Mouse (Mus musculus) CH12.LX (cell line): ENCODE data around the gene Gid4. TPM values are rescaled to one million over a fixed set of nuclear protein-coding genes. Genes with fewer than 3 reads are reported as not detected.
A peak's percentile ranks its signal among the peaks of the same experiment; 100 is the strongest.

Source experiments
- DNase-seq: peaks from one replicate; pipeline ENCODE4 v3.0.0-alpha.2; 2013; ENCODE audit errors: extremely low read depth
- H3K27ac ChIP-seq: 2 replicates; pipeline ENCODE4 v1.5.1; 2012; ENCODE audit warnings: low read depth, mild to moderate bottlenecking, control low read depth, moderate library complexity; ENCODE audit not compliant: insufficient read depth
- H3K27me3 ChIP-seq: replicated peaks from 2 replicates; pipeline ENCODE3; 2012; ENCODE audit warnings: inconsistent platforms
- H3K36me3 ChIP-seq, 2 experiments: replicated peaks in 1 of 2; 2 replicates each; pipeline versions ENCODE3 to v1.6.1; 2012; ENCODE audit warnings: inconsistent platforms in 1 of 2, low read length in 1 of 2, mild to moderate bottlenecking in 1 of 2, mixed read lengths in 1 of 2, moderate library complexity in 1 of 2; ENCODE audit not compliant: control insufficient read depth in 1 of 2, insufficient read depth in 1 of 2
- H3K4me1 ChIP-seq, 2 experiments: 2 replicates each; pipeline ENCODE4 v1.6.1; 2012; ENCODE audit warnings: inconsistent platforms in 1 of 2, moderate library complexity in 1 of 2; ENCODE audit not compliant: insufficient read depth in 2 of 2, control insufficient read depth in 1 of 2
- H3K4me2 ChIP-seq: 2 replicates; pipeline ENCODE4 v1.6.1; 2012; ENCODE audit warnings: low read depth, mild to moderate bottlenecking, control low read depth; ENCODE audit not compliant: poor library complexity, insufficient read depth, severe bottlenecking
- H3K4me3 ChIP-seq, 3 experiments: fragments of 150-350 bp in 1 of 3; sonication (generic) in 1 of 3; replicated peaks in 1 of 3; 2 replicates each; pipeline versions ENCODE3 to v1.5.1; 2011 to 2012; ENCODE audit warnings: low read depth in 2 of 3, low read length in 2 of 3, mild to moderate bottlenecking in 2 of 3, moderate library complexity in 2 of 3, control low read depth in 1 of 3, improper control_type of control experiment in 1 of 3, inconsistent platforms in 1 of 3, mixed read lengths in 1 of 3; ENCODE audit not compliant: poor library complexity in 1 of 3
- H3K79me2 ChIP-seq: replicated peaks from 2 replicates; pipeline ENCODE4 v1.6.1; 2012; ENCODE audit warnings: mild to moderate bottlenecking, moderate library complexity; ENCODE audit not compliant: control insufficient read depth, poor library complexity, insufficient read depth, severe bottlenecking; ENCODE audit errors: extremely low read depth
- H3K9ac ChIP-seq: 2 replicates; pipeline ENCODE4 v1.6.1; 2012; ENCODE audit warnings: low read depth, mild to moderate bottlenecking, control low read depth, moderate library complexity; ENCODE audit not compliant: insufficient read depth
- H3K9me3 ChIP-seq: replicated peaks from 2 replicates; pipeline ENCODE3; 2012; ENCODE audit warnings: low read length, inconsistent platforms, mixed read lengths
- CHD1 ChIP-seq: IDR thresholded peaks from 2 replicates; pipeline ENCODE4 v1.6.1; 2012; ENCODE audit warnings: low read depth, low read length, improper control_type of control experiment, inconsistent platforms
- CTCF ChIP-seq, 2 experiments: IDR thresholded peaks in 1 of 2; conservative IDR thresholded peaks in 1 of 2; 2 replicates each; pipeline ENCODE4 v1.5.1; 2011 to 2012; ENCODE audit warnings: low read depth in 2 of 2, low read length in 2 of 2, improper control_type of control experiment in 1 of 2, inconsistent platforms in 1 of 2, mild to moderate bottlenecking in 1 of 2, moderate library complexity in 1 of 2
- E2F4 ChIP-seq: IDR thresholded peaks from 2 replicates; pipeline ENCODE4 v1.6.1; 2011; ENCODE audit warnings: low read depth, low read length, improper control_type of control experiment; ENCODE audit not compliant: insufficient replicate concordance
- ELF1 ChIP-seq: IDR thresholded peaks from 2 replicates; pipeline ENCODE4 v1.6.1; 2014; ENCODE audit warnings: low read depth, mild to moderate bottlenecking, inconsistent platforms, low read length, improper control_type of control experiment
- ETS1 ChIP-seq: conservative IDR thresholded peaks from 2 replicates; pipeline ENCODE4 v1.6.1; 2012; ENCODE audit warnings: low read depth, mild to moderate bottlenecking, inconsistent platforms, low read length, improper control_type of control experiment, moderate library complexity
- GABPA ChIP-seq: IDR thresholded peaks from 2 replicates; pipeline ENCODE4 v1.6.1; 2012; ENCODE audit warnings: low read depth, low read length, improper control_type of control experiment, inconsistent platforms; ENCODE audit not compliant: insufficient replicate concordance
- HCFC1 ChIP-seq: IDR thresholded peaks from 2 replicates; pipeline ENCODE4 v1.6.1; 2012; ENCODE audit warnings: low read depth, mild to moderate bottlenecking, inconsistent platforms, low read length, improper control_type of control experiment
- IRF4 ChIP-seq: IDR thresholded peaks from 2 replicates; pipeline ENCODE4 v1.6.1; 2014; ENCODE audit warnings: low read depth, mild to moderate bottlenecking, inconsistent platforms, low read length, improper control_type of control experiment
- JUND ChIP-seq: conservative IDR thresholded peaks from 2 replicates; pipeline ENCODE4 v1.6.1; 2011; ENCODE audit warnings: low read depth, low read length, improper control_type of control experiment
- KAT2A ChIP-seq: IDR thresholded peaks from 2 replicates; pipeline ENCODE4 v1.6.1; 2012; ENCODE audit warnings: low read length, improper control_type of control experiment, inconsistent platforms; ENCODE audit not compliant: insufficient replicate concordance
- MAFK ChIP-seq: IDR thresholded peaks from 2 replicates; pipeline ENCODE4 v1.6.1; 2011; ENCODE audit warnings: low read length, improper control_type of control experiment; ENCODE audit not compliant: insufficient replicate concordance
- MAZ ChIP-seq: IDR thresholded peaks from 2 replicates; pipeline ENCODE4 v1.6.1; 2012; ENCODE audit warnings: low read depth, mild to moderate bottlenecking, inconsistent platforms, low read length, improper control_type of control experiment, moderate library complexity
- MEF2A ChIP-seq: IDR thresholded peaks from 2 replicates; pipeline ENCODE4 v1.6.1; 2014; ENCODE audit warnings: low read depth, mild to moderate bottlenecking, inconsistent platforms, low read length, improper control_type of control experiment, borderline replicate concordance
- MXI1 ChIP-seq: IDR thresholded peaks from 2 replicates; pipeline ENCODE4 v1.6.1; 2011; ENCODE audit warnings: mild to moderate bottlenecking, low read depth, low read length, improper control_type of control experiment
- MYC ChIP-seq: IDR thresholded peaks from 2 replicates; pipeline ENCODE4 v1.6.1; 2011; ENCODE audit warnings: low read depth, mild to moderate bottlenecking, improper control_type of control experiment, low read length
- NELFE ChIP-seq: IDR thresholded peaks from 2 replicates; pipeline ENCODE4 v1.6.1; 2011; ENCODE audit warnings: low read depth, low read length, improper control_type of control experiment
- RAD21 ChIP-seq: IDR thresholded peaks from 2 replicates; pipeline ENCODE4 v1.6.1; 2011; ENCODE audit warnings: low read depth, mild to moderate bottlenecking, low read length, improper control_type of control experiment, moderate library complexity
- SIN3A ChIP-seq: IDR thresholded peaks from 2 replicates; pipeline ENCODE4 v1.6.1; 2012; ENCODE audit warnings: low read length, improper control_type of control experiment, inconsistent platforms
- SMC3 ChIP-seq: IDR thresholded peaks from 2 replicates; pipeline ENCODE4 v1.6.1; 2011; ENCODE audit warnings: low read depth, low read length, improper control_type of control experiment
- TBP ChIP-seq: conservative IDR thresholded peaks from 2 replicates; pipeline ENCODE4 v1.6.1; 2011; ENCODE audit warnings: low read depth, low read length, improper control_type of control experiment
- UBTF ChIP-seq: IDR thresholded peaks from 2 replicates; pipeline ENCODE4 v1.6.1; 2012; ENCODE audit warnings: low read depth, mild to moderate bottlenecking, inconsistent platforms, low read length, improper control_type of control experiment, moderate library complexity
- USF1 ChIP-seq: IDR thresholded peaks from 2 replicates; pipeline ENCODE4 v1.6.1; 2014; ENCODE audit warnings: low read depth, mild to moderate bottlenecking, inconsistent platforms, low read length, improper control_type of control experiment
- ZC3H11A ChIP-seq: IDR thresholded peaks from 2 replicates; pipeline ENCODE4 v1.6.1; 2012; ENCODE audit warnings: low read depth, mild to moderate bottlenecking, inconsistent platforms, low read length, improper control_type of control experiment
- ZKSCAN1 ChIP-seq: IDR thresholded peaks from 2 replicates; pipeline ENCODE4 v1.6.1; 2012; ENCODE audit warnings: low read depth, inconsistent platforms, low read length, improper control_type of control experiment, borderline replicate concordance
- ZNF384 ChIP-seq: IDR thresholded peaks from 2 replicates; pipeline ENCODE4 v1.6.1; 2012; ENCODE audit warnings: low read depth, low read length, improper control_type of control experiment, inconsistent platforms
- dilution Hi-C: fragments of 300-500 bp; cut with MboI; formaldehyde crosslinking; loops from 2 replicates; pipeline ENCODE4 v1.14.3; 2020; ENCODE audit warnings: low sequenced_read_pairs; ENCODE audit not compliant: extremely low pct_unique_long_range_greater_than_20kb, extremely low pct_ligation_motif_present
- in situ Hi-C: fragments of 300-500 bp; cut with MboI; formaldehyde crosslinking; loops from 3 replicates; pipeline ENCODE4 v1.14.3; 2019; ENCODE audit warnings: low sequenced_read_pairs, low pct_ligation_motif_present, low pct_unique_long_range_greater_than_20kb, mixed read lengths
- polyA plus RNA-seq: library from polyadenylated mRNA; unstranded; fragments of >175 nt; gene quantifications from 2 replicates; pipeline ENCODE4 v1.2.1, GENCODE M21; 2012; ENCODE audit warnings: low read depth; ENCODE audit not compliant: insufficient read length
- total RNA-seq, 2 experiments: library from RNA; depleted of rRNA; stranded (reverse); fragments of 300-350 nt in 1 of 2; fragments of >200 nt in 1 of 2; gene quantifications; 2 replicates each; pipeline ENCODE4 v1.2.3; 2012 to 2014

Gene Gid4
- total and polyA plus RNA-seq, 3 experiments, result 17.0 to 23.4 (median 17.3) TPM

DNA sequence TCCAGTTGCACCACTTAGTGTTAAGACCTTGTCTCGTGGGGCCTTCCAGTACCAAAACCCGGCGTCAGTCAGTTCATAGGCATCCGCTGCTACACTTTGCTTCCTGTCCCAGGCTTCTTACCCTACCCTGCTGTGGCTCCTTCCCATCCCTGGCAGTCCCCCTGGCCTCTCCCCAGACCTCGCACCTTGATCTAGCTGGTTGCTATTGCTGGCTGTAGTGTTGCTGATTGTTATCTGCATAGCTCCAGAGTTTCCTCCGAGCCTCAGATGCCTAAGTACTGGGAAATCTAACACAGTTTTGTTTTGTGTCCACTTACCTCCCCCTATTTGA is 1.5 kb downstream of the Gid4 start:
- Histone ChIP-seq H3K4me3 (peak overlapping the region; percentile 80 to 94 (median 87)), H3K27me3 (no peaks in the 10 kb centered on the region), H3K79me2 (peaks cover 35% of the 10 kb centered on the region), H3K4me1 (peaks cover 7 to 57% of the 10 kb centered on the region in 2 experiments), H3K9ac (peak overlapping the region; percentile 87), H3K36me3 (peaks cover 0 to 30% of the 10 kb centered on the region in 2 experiments), H3K9me3 (no peaks in the 10 kb centered on the region), H3K4me2 (peak overlapping the region; percentile 86), H3K27ac (no peak overlapping the region)
- TF ChIP-seq ETS1 (no peak), SIN3A (no peak), HCFC1 (no peak), TBP (no peak), KAT2A (no peak), ELF1 (no peak)
- dilution Hi-C loops, result no loop called here
- in situ Hi-C loops, result loop anchor here (5.0 to 25.0 kb wide), 3 partner anchors 164 to 331 kb away; no protein-coding TSS in a partner anchor
- peak; percentile 30 for DNase-seq

DNA sequence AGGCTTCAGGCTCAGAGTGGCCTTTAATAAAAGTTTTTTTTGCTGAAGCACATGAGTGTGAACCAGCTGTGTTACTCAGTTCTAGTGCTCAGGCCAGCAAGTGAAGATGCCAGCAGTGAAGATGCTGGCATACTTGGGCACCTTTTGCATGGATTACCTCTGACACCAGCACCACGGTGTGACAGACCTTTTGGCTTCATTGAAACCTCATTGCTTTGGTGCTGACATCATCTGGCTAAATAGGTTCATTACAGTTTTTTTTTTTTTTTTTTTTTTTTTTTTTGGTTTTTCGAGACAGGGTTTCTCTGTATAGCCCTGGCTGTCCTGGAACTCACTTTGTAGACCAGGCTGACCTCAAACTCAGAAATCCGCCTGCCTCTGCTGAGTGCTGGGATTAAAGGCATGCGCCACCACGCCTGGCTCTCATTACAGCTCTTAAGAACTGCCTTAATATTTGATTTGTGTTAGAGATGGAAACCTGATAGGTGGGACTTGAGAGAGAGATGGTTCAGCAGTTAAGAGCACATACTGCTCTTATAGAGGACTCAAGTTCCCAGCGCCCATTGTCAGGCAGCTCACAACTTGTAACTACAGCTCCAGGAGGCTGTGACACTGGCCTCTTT is 5.2 kb downstream of the Gid4 start:
- Histone ChIP-seq H3K36me3 (peaks cover 3 to 37% of the 10 kb centered on the region in 2 experiments), H3K27me3 (no peaks in the 10 kb centered on the region), H3K9me3 (no peaks in the 10 kb centered on the region), H3K4me3 (no peak overlapping the region), H3K4me2 (no peak overlapping the region), H3K9ac (no peak overlapping the region), H3K4me1 (peaks cover 5 to 36% of the 10 kb centered on the region in 2 experiments), H3K27ac (no peak overlapping the region), H3K79me2 (peaks cover 8% of the 10 kb centered on the region; the same call in 1 of the 2 replicates)
- in situ Hi-C loops, result loop anchor here (25.0 kb wide), 1 partner anchor 335 kb away; no protein-coding TSS in a partner anchor
- TF ChIP-seq MXI1, result no peak
- TF ChIP-seq ZC3H11A, result no peak
- TF ChIP-seq SMC3, result peak; percentile 54
- no peak for TF ChIP-seq NELFE
- no peak for TF ChIP-seq MAZ
- no peak for TF ChIP-seq CHD1
- no peak for TF ChIP-seq ZKSCAN1
- TF ChIP-seq KAT2A, result no peak
- no peak for TF ChIP-seq IRF4
- no peak for TF ChIP-seq TBP
- no peak for TF ChIP-seq MEF2A
- TF ChIP-seq HCFC1, result no peak
- no peak; the same call in 1 of the 2 replicates for TF ChIP-seq JUND
- no peak for TF ChIP-seq USF1
- TF ChIP-seq CTCF (conservative IDR thresholded peaks at IDR 0.05 in 1 of 2, IDR thresholded peaks at IDR 0.05 in 1 of 2; ENCODE audit: low read depth in 2 of 2, low read length in 2 of 2), result peak in 1 of 2 experiments; percentile 57; a peak in 2 of 4 replicates
- TF ChIP-seq SIN3A, result no peak
- TF ChIP-seq ETS1, result no peak
- TF ChIP-seq MAFK, result no peak
- TF ChIP-seq UBTF, result no peak
- TF ChIP-seq GABPA, result no peak
- TF ChIP-seq ZNF384, result peak; percentile 96
- no peak for TF ChIP-seq MYC
- TF ChIP-seq E2F4, result no peak
- TF ChIP-seq ELF1, result no peak
- TF ChIP-seq RAD21, result peak; percentile 35
- dilution Hi-C loops, result no loop called here
- peak; percentile 57 for DNase-seq
